Mouse (Mus musculus) limb, embryonic 10.5 days (tissue): ENCODE results near the gene Gm36028. TPM values are rescaled to one million over a fixed set of nuclear protein-coding genes. Genes with fewer than 3 reads are reported as not detected.
A peak's percentile ranks its signal among the peaks of the same experiment; 100 is the strongest.

ENCODE experiments used
- DNase-seq: peaks from one replicate; pipeline ENCODE4 v3.0.0-alpha.2; 2017; ENCODE audit warnings: low spot score
- H3K27ac ChIP-seq: fragments of 300-500 bp; sonication (generic); 2 replicates; pipeline ENCODE4 v1.5.1; 2016; ENCODE audit warnings: mild to moderate bottlenecking
- H3K27me3 ChIP-seq: fragments of 300-500 bp; sonication (generic); 2 replicates; pipeline ENCODE4 v1.6.1; 2016; ENCODE audit warnings: low read depth, mild to moderate bottlenecking; ENCODE audit not compliant: poor library complexity, severe bottlenecking
- H3K36me3 ChIP-seq: fragments of 300-500 bp; sonication (generic); 2 replicates; pipeline ENCODE4 v1.6.1; 2016; ENCODE audit warnings: mild to moderate bottlenecking, moderate library complexity
- H3K4me1 ChIP-seq: fragments of 300-500 bp; sonication (generic); 2 replicates; pipeline ENCODE4 v1.6.1; 2016
- H3K4me3 ChIP-seq: fragments of 300-500 bp; sonication (generic); 2 replicates; pipeline ENCODE4 v1.5.1; 2016; ENCODE audit warnings: mild to moderate bottlenecking, moderate library complexity
- H3K9me3 ChIP-seq: fragments of 300-500 bp; sonication (generic); replicated peaks from 2 replicates; pipeline ENCODE4 v1.6.1; 2016; ENCODE audit warnings: mild to moderate bottlenecking
- WGBS: fragments of 180-500 bp; shearing (Covaris S2); methylation state at CpG from one replicate; pipeline ENCODE4 v1.1.7; 2016; 5-methylcytosine and 5-hydroxymethylcytosine counted together
- polyA plus RNA-seq: library from polyadenylated mRNA; unstranded; fragments of >200 nt; fragmentation: Nextera tagmentation; extraction: Ambion mirVana; gene quantifications from 2 replicates; pipeline ENCODE4 v1.2.1, GENCODE M21; 2016

Gm36028 gene
- polyA plus RNA-seq, 1 experiment from 2014 or later, result not detected

DNA sequence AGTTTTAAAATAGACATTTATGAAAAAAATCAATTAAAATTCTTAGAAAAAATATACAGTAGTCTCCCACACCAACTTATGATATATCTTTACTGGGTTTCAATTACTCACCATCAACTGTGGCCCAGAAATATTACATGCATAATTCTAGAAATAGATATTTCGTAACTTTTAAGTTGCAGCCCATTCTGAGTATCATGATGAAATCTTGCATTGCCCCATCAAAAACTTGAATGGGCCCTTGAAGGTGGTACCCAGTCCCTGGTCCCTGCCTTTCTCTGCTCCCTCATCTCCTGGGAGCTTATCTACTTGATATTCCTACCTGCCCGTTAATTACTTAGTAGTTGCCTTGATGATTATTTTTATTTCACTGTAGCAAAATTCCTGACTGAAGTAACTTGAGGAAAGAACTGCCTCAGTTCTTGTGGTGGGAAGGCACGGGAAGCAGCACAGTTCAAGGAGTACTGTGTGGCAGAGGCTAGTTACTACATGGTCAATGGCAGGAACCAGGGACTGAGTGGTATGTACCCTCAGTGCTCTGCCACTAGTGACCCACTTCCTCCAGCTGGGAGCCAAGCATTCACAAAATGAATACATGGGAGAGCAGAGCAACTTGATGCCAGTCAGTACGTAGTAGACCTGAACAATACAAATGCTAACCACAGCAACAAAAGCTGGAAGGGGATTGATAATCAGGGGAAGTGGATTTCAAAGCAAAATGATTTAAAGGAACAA is 13.7 kb upstream of the Gm36028 start:
- H3K4me3 ChIP-seq, result no peak overlapping the region
- H3K9me3 ChIP-seq, result no peaks in the 10 kb centered on the region
- 89% methylated on average over 4 of the region's 4 CpGs for WGBS
- no peaks in the 10 kb centered on the region for H3K27me3 ChIP-seq
- no peak for DNase-seq
- H3K36me3 ChIP-seq, result peaks cover 67% of the 10 kb centered on the region
- no peak overlapping the region for H3K27ac ChIP-seq
- peaks cover 12% of the 10 kb centered on the region for H3K4me1 ChIP-seq

DNA sequence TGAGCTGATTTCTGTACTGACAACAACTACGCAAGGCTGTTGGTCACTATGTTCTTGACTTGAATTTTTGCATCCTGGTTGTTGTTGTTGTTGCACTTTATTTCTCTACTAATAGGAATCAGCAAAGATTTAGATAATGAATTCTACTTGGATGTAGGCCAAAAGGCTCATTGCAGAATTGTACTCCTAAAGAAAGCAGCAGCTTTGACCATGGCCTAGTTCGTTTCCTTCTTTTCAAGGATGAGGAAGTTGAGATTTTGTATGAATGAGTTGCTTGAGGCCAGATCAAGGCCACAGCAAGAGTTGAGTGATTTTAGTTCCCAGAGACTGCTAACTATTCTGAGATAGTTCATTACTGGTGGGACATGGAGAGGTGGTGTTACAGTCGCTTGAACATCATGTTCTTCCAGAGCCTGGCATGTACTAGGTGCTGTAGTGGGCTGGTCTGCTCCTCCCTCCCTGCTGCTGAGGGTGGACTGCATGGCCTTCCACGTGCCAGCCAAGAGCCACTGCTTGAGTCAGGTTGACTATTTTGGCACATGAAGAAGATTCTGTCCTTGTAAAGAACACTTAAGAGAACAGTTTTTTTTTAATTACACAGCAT is 10.3 kb upstream of the Gm36028 start:
- no peak overlapping the region for H3K4me3 ChIP-seq
- H3K9me3 ChIP-seq, result no peaks in the 10 kb centered on the region
- H3K4me1 ChIP-seq, result peaks cover 22% of the 10 kb centered on the region
- peaks cover 32% of the 10 kb centered on the region for H3K36me3 ChIP-seq
- H3K27ac ChIP-seq, result no peak overlapping the region
- DNase-seq, result no peak
- H3K27me3 ChIP-seq, result no peaks in the 10 kb centered on the region
- WGBS, result 88% methylated on average over 4 of the region's 4 CpGs

DNA sequence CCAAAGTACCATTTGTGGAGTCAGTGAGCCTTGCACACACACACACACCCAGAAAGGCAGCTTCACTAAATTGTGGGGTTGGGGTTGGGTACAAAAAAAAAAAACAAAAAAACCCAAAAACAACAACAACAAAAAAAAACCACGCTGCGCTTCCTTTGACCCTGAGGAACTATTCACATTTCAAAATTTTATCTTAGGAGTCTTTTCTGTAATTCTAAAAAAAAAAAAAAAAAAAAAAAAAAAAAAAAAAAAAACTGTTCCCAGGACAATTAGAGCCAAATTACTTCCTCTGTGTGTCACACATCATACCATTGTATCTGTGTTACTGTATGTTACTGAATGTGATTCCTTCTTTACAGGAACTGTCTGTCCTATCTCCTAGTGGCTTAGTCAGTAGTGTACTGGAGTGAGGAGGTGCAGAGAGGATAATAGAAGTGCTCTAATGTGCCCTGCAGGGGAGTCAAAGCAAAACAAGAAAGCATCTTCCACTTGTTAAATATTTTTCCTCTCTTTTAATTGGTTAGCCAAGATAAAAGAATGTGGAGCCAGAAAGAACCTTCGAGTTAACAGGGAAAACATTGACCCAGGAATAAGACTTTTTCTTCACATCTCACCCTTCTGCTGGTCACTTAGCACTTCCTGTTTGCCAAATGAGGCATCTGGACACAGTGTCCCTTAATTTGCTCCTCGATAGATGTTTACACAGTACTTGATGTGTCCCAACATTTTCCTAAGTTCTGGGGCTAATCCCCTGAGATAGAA is 8.7 kb upstream of the Gm36028 start:
- DNase-seq, result no peak
- Histone ChIP-seq H3K36me3 (peaks cover 32% of the 10 kb centered on the region), H3K27ac (peak overlapping the region; percentile 99), H3K4me1 (peaks cover 22% of the 10 kb centered on the region), H3K4me3 (peak overlapping the region; percentile 100), H3K9me3 (no peaks in the 10 kb centered on the region), H3K27me3 (no peaks in the 10 kb centered on the region)
- 40% methylated on average over 4 of the region's 4 CpGs for WGBS

DNA sequence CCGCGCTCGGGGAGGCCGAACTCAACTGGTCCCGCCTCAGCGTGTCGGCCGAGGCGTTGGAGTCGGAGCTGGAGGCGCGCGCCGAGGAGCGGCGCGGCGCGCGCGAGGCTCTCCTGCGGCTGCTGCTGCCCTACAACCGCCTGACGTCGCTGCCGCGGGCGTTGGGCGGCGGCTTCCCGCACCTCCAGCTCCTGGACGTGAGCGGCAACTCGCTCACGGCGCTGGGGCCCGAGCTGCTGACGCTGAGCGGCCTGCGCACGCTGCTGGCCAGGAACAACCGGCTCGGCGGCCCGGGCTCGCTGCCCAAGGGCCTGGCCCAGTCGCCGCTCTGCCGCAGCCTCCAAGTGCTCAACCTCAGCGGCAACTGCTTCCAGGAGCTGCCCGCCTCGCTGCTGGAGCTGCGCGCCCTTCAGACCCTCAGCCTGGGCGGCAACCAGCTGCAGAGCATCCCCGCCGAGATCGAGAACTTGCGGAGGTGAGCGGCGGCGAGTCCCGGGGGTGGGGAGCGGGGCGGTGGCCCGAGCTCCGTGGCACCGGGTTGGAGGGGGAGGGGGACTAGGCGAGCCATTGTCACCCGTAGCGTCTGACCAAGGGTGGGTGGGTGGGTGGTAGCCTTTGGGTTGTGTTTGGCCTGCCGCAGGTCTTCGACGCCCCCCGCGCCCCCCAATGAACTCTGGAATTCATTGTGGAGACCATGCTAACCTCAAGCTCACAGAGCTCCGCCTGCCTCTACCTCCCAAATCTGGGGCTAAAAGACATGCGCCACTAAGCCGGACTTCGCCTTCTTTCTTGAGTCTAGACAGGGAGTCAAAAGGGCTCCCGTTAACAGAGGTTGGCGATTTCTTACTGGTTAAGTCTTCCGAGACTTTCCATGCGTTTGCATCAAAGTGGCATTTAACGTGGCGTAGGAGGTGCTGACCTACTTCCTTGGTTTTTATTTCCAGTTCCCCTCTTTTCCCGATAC is 7.8 kb upstream of the Gm36028 start:
- peak overlapping the region; percentile 100 for H3K4me3 ChIP-seq
- under 1% methylated on average over 84 of the region's 87 CpGs for WGBS
- H3K9me3 ChIP-seq, result no peaks in the 10 kb centered on the region
- peak overlapping the region; percentile 99 for H3K27ac ChIP-seq
- peaks cover 32% of the 10 kb centered on the region for H3K36me3 ChIP-seq
- H3K4me1 ChIP-seq, result peaks cover 22% of the 10 kb centered on the region
- H3K27me3 ChIP-seq, result no peaks in the 10 kb centered on the region
- peak; percentile 81 for DNase-seq

DNA sequence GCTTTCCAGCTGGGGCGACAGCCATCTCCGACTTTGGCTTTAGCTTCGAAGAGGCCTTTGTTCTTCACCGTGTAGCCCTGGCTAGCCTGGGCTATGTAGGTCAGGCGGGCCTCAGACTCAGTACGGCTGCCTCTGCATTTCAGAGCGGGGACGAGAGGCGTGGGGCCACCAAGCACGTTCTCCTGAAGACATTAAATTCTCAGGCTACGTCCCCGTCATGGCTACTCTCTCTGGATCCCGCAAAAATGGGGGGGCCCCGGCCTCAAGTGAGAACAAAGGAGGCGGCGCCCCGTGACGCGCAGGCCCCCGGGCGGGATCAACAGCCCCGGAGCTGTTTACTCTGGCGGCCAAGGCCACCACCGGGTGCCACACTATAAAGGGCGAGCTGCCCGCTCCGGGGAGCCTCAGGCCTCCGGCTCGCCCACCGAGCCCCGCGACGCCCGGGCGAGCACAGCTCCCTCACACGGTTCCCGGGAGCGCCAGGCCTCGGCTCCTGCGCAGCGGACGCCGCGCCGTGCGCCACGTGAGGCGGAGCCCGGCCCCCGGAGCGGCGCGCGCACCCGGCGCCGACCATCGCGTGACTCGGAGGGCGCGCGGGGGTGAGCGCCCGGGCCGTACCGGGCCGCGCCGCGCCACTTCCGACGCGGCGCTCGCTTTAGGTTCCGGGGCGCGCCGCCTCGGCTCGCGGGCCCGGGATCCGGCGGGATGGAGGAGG is 7.0 kb upstream of the Gm36028 start, which contains the start of gene Lrrc58:
Gene Lrrc58, plus strand, starts transcription at position 599 of the 715 bp plus-strand sequence.
- 3% methylated on average over 85 of the region's 86 CpGs for WGBS
- Histone ChIP-seq H3K27me3 (no peaks in the 10 kb centered on the region), H3K27ac (peak within 1 kb of the TSS; percentile 99), H3K4me1 (peaks cover 22% of the 10 kb centered on the region), H3K9me3 (no peaks in the 10 kb centered on the region), H3K4me3 (peak within 1 kb of the TSS; percentile 100), H3K36me3 (peaks cover 24% of the 10 kb centered on the region)
- DNase-seq, result peak; percentile 87

DNA sequence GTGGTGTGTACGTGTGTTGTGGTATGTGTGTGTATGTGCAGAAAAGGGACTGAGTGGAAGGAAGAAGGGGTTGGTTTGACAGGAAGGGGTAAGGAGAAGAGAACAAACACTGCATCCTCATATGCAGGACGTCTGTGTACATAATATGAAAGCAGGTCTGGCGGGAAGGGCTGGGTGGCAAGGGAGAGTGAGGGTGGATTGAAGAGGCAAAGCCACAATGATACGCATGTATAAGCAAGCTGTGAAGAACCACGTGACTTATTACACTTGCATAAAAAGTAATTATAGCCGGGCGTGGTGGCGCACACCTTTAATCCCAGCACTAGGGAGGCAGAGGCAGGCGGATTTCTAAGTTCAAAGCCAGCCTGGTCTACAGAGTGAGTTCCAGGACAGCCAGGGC is 4.9 kb upstream of the Gm36028 start:
- no peak overlapping the region for H3K27ac ChIP-seq
- H3K9me3 ChIP-seq, result no peaks in the 10 kb centered on the region
- peaks cover 9% of the 10 kb centered on the region for H3K36me3 ChIP-seq
- DNase-seq, result no peak
- peaks cover 19% of the 10 kb centered on the region for H3K4me1 ChIP-seq
- 90% methylated on average over 9 of the region's 9 CpGs for WGBS
- H3K4me3 ChIP-seq, result no peak overlapping the region
- no peaks in the 10 kb centered on the region for H3K27me3 ChIP-seq

DNA sequence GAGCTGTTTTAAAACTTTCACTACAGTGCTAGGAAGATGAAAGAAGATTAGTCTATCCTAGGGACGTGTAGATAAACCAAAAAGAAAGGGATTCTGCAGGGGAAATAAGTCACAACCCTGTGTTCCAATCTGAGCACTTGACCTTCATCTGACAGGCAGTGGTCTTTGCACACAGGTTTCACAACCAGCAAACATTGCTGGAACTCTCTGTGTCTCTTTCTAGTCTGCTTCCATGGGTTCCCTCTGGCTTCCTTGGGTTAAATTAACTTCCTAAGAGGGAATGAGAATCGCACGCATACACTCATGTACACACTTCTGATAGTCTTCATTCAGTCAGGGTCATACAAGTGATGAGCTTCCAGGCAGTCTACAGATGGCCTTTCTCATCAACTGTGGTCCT is 2.9 kb upstream of the Gm36028 start:
- H3K27me3 ChIP-seq, result no peaks in the 10 kb centered on the region
- WGBS, result 82% methylated on average over 3 of the region's 3 CpGs
- H3K4me1 ChIP-seq, result peaks cover 9% of the 10 kb centered on the region
- H3K4me3 ChIP-seq, result no peak overlapping the region
- H3K27ac ChIP-seq, result no peak overlapping the region
- peak; percentile 22 for DNase-seq
- no peaks in the 10 kb centered on the region for H3K36me3 ChIP-seq
- no peaks in the 10 kb centered on the region for H3K9me3 ChIP-seq

DNA sequence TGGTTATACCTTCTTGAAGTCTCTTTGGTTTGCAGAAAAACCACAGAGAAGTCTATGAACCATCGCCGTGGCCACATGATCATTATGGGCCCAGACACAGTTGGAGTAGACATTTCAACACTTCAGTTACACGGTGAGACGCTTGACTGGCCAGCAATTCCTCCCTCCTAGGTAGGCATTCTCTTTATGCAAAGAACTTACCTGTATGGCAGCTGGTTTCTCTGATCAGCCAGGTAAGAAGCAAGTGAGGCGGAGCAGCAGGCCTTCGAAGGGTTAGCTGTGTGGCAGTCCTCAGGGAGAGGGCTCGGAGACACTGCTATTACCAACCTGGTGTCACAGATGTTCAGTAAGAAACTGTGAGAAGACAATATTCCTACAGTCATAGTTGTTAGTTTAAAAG is 733 bp downstream of the Gm36028 start:
- WGBS, result 85% methylated on average over 7 of the region's 7 CpGs
- Histone ChIP-seq H3K36me3 (no peaks in the 10 kb centered on the region), H3K9me3 (no peaks in the 10 kb centered on the region), H3K4me1 (no peaks in the 10 kb centered on the region), H3K27ac (no peak overlapping the region), H3K4me3 (no peak overlapping the region), H3K27me3 (no peaks in the 10 kb centered on the region)
- no peak for DNase-seq

DNA sequence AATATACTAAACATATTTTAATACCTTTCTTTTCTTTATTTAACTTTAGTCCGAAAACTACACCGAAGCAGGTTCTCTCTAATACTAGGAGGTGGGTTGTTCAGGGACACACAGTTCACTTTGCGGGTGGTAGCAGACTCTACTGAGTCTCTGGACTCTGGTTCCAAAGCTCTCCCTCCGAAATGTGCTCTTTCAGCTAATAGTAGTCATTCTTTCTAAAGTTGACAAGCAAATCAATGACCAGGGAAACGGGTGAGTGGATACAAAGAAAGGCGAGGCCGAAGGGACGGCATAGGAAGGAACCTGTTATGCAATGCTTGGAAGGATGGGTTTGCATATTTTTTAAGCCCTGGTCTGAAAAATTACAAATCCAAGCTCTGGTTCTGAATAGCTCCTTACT is 3.5 kb downstream of the Gm36028 start:
- WGBS, result 90% methylated on average over 8 of the region's 8 CpGs
- Histone ChIP-seq H3K27me3 (no peaks in the 10 kb centered on the region), H3K36me3 (no peaks in the 10 kb centered on the region), H3K27ac (no peak overlapping the region), H3K9me3 (no peaks in the 10 kb centered on the region), H3K4me3 (no peak overlapping the region), H3K4me1 (peaks cover 3% of the 10 kb centered on the region; the same call in 1 of the 2 replicates)
- DNase-seq, result no peak

DNA sequence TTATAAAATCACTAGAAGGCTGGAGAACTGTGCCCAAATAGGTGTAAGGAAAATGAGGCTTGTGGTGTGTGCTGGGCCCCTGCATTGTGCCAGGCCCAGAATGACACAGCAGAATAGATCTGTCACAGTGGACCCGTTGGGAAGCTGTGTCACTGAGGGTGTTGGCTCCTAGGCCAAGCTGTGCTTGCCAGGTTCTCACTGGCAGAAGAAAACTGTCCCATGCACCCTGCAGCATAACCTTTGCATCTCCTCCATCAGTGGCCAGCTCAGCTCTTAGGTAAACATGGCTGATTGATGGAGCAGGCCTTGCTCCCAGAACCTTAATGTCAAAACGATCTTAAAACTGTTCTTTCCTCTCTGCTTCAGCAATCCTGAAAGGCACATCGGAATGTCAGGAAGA is 4.6 kb downstream of the Gm36028 start:
- Histone ChIP-seq H3K36me3 (no peaks in the 10 kb centered on the region), H3K4me3 (no peak overlapping the region), H3K27ac (no peak overlapping the region), H3K4me1 (peaks cover 9% of the 10 kb centered on the region), H3K9me3 (no peaks in the 10 kb centered on the region), H3K27me3 (no peaks in the 10 kb centered on the region)
- 66% methylated on average over 3 of the region's 3 CpGs for WGBS
- no peak for DNase-seq

DNA sequence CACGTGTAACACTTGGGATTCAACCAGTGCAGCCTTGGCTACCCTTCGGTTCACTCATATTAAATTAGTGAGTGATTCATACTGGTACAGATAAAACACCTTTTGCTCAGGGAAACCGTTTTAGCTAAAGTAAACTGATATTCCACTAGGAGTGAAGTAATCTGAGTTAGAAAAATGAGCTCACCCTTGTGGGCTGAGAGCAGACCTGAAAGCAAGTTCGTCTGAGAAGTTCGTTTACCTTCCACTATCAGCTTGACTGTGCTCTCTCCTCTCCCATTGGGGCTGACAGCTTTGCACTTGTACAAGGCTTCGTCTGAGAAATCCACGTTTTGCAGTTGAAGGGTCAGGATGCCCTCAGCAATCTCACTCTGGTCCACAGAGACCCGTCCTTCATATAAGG is 5.4 kb downstream of the Gm36028 start:
- peaks cover 13% of the 10 kb centered on the region for H3K4me1 ChIP-seq
- no peak for DNase-seq
- H3K27me3 ChIP-seq, result no peaks in the 10 kb centered on the region
- WGBS, result 73% methylated on average over 8 of the region's 8 CpGs
- H3K36me3 ChIP-seq, result no peaks in the 10 kb centered on the region
- no peak overlapping the region for H3K27ac ChIP-seq
- no peak overlapping the region for H3K4me3 ChIP-seq
- no peaks in the 10 kb centered on the region for H3K9me3 ChIP-seq

DNA sequence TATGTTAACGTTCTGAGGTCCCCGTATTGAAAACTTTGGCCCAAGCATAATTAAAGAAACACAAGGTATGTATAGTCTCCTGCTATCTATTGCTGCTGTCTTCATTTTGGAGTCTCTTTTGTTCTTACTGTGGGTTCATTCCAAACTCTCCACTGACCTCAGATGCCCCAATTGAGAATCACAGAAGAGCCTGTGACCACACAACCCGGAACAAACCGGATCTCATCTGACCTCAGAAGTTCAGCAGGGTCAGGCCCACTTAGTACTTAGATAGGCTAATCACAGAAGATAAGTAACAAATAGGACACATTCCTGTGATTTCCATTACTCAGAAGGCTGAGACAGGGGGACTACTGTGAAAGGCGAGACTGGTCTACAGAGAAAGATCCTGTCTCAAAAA is 6.4 kb downstream of the Gm36028 start:
- H3K4me1 ChIP-seq, result peaks cover 13% of the 10 kb centered on the region
- no peak overlapping the region for H3K4me3 ChIP-seq
- 77% methylated on average over 5 of the region's 5 CpGs for WGBS
- no peak for DNase-seq
- no peaks in the 10 kb centered on the region for H3K9me3 ChIP-seq
- no peaks in the 10 kb centered on the region for H3K27me3 ChIP-seq
- no peak overlapping the region for H3K27ac ChIP-seq
- no peaks in the 10 kb centered on the region for H3K36me3 ChIP-seq
